ENCODE assay signal across 9 mouse cellular contexts in the genomic region with DNA sequence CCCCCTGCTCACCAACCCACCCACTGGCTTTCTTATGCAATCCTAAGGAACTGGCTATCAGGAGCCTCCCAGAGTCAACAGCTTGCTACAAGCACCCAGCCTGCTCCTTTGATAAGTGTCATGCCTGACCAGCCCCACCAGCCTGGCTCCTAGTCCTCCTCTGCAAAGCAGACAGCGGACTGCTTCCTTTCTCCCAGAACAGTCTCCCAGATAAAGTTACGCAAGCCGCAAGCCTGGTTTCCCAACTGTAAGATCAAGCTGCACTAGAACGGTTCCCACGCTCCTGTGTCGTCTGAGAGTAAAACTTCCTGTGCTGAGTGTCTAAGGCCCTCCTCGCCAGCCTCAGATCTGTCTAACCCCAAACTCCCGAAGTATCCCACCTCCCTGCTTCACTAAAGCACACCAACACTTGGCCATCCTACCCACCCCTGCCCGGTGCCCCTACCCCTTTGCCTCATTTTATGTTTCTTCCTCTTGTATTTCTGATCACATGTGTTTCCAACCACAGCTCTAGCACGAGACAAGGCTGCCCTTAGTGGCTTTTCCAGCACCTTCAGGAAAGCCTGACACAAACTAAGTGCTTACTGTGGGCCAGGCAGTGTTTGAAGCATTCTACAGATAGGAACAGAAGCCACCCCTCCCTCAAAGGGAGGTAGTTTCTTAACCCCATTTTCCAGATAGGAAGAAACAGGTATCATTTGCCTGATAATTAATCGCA. TPM values are rescaled to one million over a fixed set of nuclear protein-coding genes. Genes with fewer than 3 reads are reported as not detected.
DNase-seq lines count a peak whose midpoint lies in the region; ATAC-seq and TF ChIP-seq lines count a peak whose summit lies in the region.
"Had no signal": no experiment of that assay in that cellular context is flagged by ENCODE, and none has a peak within 500 bp of the region (broad histone marks: within the 10 kb centered on the region; RNA-seq: fewer than 3 reads in every experiment).

No protein-coding gene starts in this region.

- 21% methylated on average over 11 of the region's 11 CpGs for WGBS in kidney, adult 2 months
- WGBS in macrophage (ENCODE audit: missing documents): 4% methylated on average over 11 of the region's 11 CpGs
- WGBS in forebrain, embryonic 14.5 days: 68% methylated on average over 11 of the region's 11 CpGs

- peak; percentile 48 for DNase-seq in kidney, adult 2 months
- DNase-seq in kidney, postnatal 14 days: no peak
- peak; percentile 57 for DNase-seq in NIH3T3 (ENCODE audit: low read depth)
- DNase-seq in heart, adult 11 months: peak; percentile 98
- peak; percentile 25 to 49 for DNase-seq in layer of hippocampus, adult 8-10 months (ENCODE audit: low spot score in 2 of 2)
- no peak for DNase-seq in cerebellum, postnatal 25 days
- no peak for DNase-seq in forebrain, embryonic 14.5 days (ENCODE audit: low spot score)

- H3K4me1 ChIP-seq in kidney, adult 2 months (ENCODE audit: control insufficient read depth, insufficient read depth, low read length): no peaks in the 10 kb centered on the region
- no peaks in the 10 kb centered on the region for H3K4me1 ChIP-seq in forebrain, embryonic 14.5 days (ENCODE audit: control insufficient read depth, insufficient read depth, low read length)
- H3K4me1 ChIP-seq: midbrain, embryonic 12.5 days had no signal

- TF ChIP-seq POLR2A in kidney, adult 2 months (IDR thresholded peaks at IDR 0.05; ENCODE audit: low read depth, low read length): no peak

- no peaks in the 10 kb centered on the region for H3K36me3 ChIP-seq in kidney, adult 2 months (ENCODE audit: control insufficient read depth, insufficient read depth, low read length)
- H3K36me3 ChIP-seq in macrophage (ENCODE audit: inconsistent target): no peaks in the 10 kb centered on the region
- H3K36me3 ChIP-seq in forebrain, embryonic 14.5 days (ENCODE audit: control insufficient read depth, insufficient read depth, low read length): no peaks in the 10 kb centered on the region
- H3K36me3 ChIP-seq: midbrain, embryonic 12.5 days had no signal

- no peaks in the 10 kb centered on the region for H3K79me2 ChIP-seq in macrophage (ENCODE audit: inconsistent target)

- no peak overlapping the region for H3K9ac ChIP-seq in forebrain, embryonic 14.5 days (ENCODE audit: low read length)
- H3K9ac ChIP-seq: midbrain, embryonic 12.5 days had no signal

- H3K4me2 ChIP-seq in forebrain, embryonic 14.5 days (ENCODE audit: low read length): no peak overlapping the region
- H3K4me2 ChIP-seq: midbrain, embryonic 12.5 days had no signal

- H3K27ac ChIP-seq in kidney, adult 2 months (ENCODE audit: insufficient read depth, low read depth, low read length): no peak overlapping the region
- H3K27ac ChIP-seq in macrophage: peak overlapping the region; percentile 76
- no peak overlapping the region for H3K27ac ChIP-seq in forebrain, embryonic 14.5 days (ENCODE audit: low read depth, low read length)
- H3K27ac ChIP-seq: midbrain, embryonic 12.5 days had no signal

- no peak for ATAC-seq in forebrain, embryonic 14.5 days

- H3K27me3 ChIP-seq in kidney, adult 2 months (replicated peaks; ENCODE audit: control insufficient read depth, insufficient read depth, low read length): no peaks in the 10 kb centered on the region
- no peaks in the 10 kb centered on the region for H3K27me3 ChIP-seq in forebrain, embryonic 14.5 days (replicated peaks; ENCODE audit: control insufficient read depth, insufficient read depth, low read length)
- H3K27me3 ChIP-seq: midbrain, embryonic 12.5 days had no signal

- H3K9me3 ChIP-seq in forebrain, embryonic 14.5 days (replicated peaks; ENCODE audit: control insufficient read depth, low read length): no peaks in the 10 kb centered on the region
- H3K9me3 ChIP-seq: midbrain, embryonic 12.5 days had no signal

- TF ChIP-seq CTCF in kidney, adult 2 months (conservative IDR thresholded peaks at IDR 0.05; ENCODE audit: insufficient read depth, insufficient read length, low read depth, low read length): no peak

- no peak overlapping the region for H3K4me3 ChIP-seq in kidney, adult 2 months (ENCODE audit: insufficient read depth, low read depth, low read length)
- H3K4me3 ChIP-seq in macrophage (ENCODE audit: inconsistent target): no peak overlapping the region
- H3K4me3 ChIP-seq in forebrain, embryonic 14.5 days (ENCODE audit: low read depth, low read length): no peak overlapping the region
- H3K4me3 ChIP-seq: midbrain, embryonic 12.5 days had no signal

RNA-seq across cellular contexts. Expression of gene Vps13d, which starts 5.3 kb away (rescaled TPM):
- 18.4 and 19.8 TPM in 2 replicates for polyA plus RNA-seq in kidney, adult 2 months (2012; rRNA removed)
- total RNA-seq in layer of hippocampus, adult 8-10 months (2022): 10 to 100 TPM; 62.7 to 72.9 (median 68.3) TPM
- 100 to 1,000 TPM; 195 to 794 (median 326) TPM for total RNA-seq in macrophage (2018; cell fraction: chromatin; rRNA removed)
- total RNA-seq in macrophage (2018; cell fraction: cytosol; rRNA removed): 10 to 100 TPM; 22.8 to 49.5 (median 35.7) TPM
- 100 to 1,000 TPM in 16 of 26 experiments, 10 to 100 TPM in 10; 78.6 to 356 (median 119) TPM for total RNA-seq in macrophage (2018; cell fraction: nucleus; rRNA removed)
- polyA plus RNA-seq in macrophage (2018): 28.8 to 76.6 TPM (median 37.9 TPM) in 3 replicates
- polyA plus RNA-seq in forebrain, embryonic 14.5 days (2014; fragmentation: Nextera tagmentation; extraction: Ambion mirVana): 9.0 and 11.6 TPM in 2 replicates

RNA-seq across cellular contexts. Expression of gene Tnfrsf1b, which starts 46.5 kb away (rescaled TPM):
- polyA plus RNA-seq in kidney, adult 2 months (2012; rRNA removed): 6.5 and 8.4 TPM in 2 replicates
- total RNA-seq in layer of hippocampus, adult 8-10 months (2022): 1 to 10 TPM; 2.7 to 6.6 (median 4.6) TPM
- 100 to 1,000 TPM; 113 to 961 (median 353) TPM for total RNA-seq in macrophage (2018; cell fraction: chromatin; rRNA removed)
- total RNA-seq in macrophage (2018; cell fraction: cytosol; rRNA removed): 1,000 to 10,000 TPM in 2 of 26 experiments, 100 to 1,000 TPM in 24; 241 to 1,186 (median 606) TPM
- total RNA-seq in macrophage (2018; cell fraction: nucleus; rRNA removed): 1,000 to 10,000 TPM in 7 of 26 experiments, 100 to 1,000 TPM in 19; 164 to 1,820 (median 786) TPM
- polyA plus RNA-seq in macrophage (2018): 132 to 265 TPM (median 207 TPM) in 3 replicates
- 1.9 and 2.6 TPM in 2 replicates for polyA plus RNA-seq in forebrain, embryonic 14.5 days (2014; fragmentation: Nextera tagmentation; extraction: Ambion mirVana)

Comparison
In these comparisons a context has a peak if more than half of its experiments do, and no peak if none do; other contexts are left out.
1. DNase-seq: peak in kidney, adult 2 months (single experiment), NIH3T3 (single experiment), heart, adult 11 months (single experiment) and layer of hippocampus, adult 8-10 months (2 of 2); none in kidney, postnatal 14 days (single experiment), cerebellum, postnatal 25 days (0 of 2) and forebrain, embryonic 14.5 days (single experiment).
2. RNA of gene Tnfrsf1b, which starts 46.5 kb away (polyA plus RNA-seq): 132 to 265 TPM in macrophage; 6.5 to 8.4 TPM in kidney, adult 2 months and 1.9 to 2.6 TPM in forebrain, embryonic 14.5 days; every median in the first group is over 10 times any median in the second.